Mouse (Mus musculus) retina, embryonic 14.5 days (tissue): Measurements from ENCODE around the gene Ccdc160.

Experiments used
- DNase-seq: peaks from one replicate; pipeline ENCODE4 v3.0.0-alpha.2; 2015; ENCODE audit warnings: low spot score

Gene Ccdc160

DNA sequence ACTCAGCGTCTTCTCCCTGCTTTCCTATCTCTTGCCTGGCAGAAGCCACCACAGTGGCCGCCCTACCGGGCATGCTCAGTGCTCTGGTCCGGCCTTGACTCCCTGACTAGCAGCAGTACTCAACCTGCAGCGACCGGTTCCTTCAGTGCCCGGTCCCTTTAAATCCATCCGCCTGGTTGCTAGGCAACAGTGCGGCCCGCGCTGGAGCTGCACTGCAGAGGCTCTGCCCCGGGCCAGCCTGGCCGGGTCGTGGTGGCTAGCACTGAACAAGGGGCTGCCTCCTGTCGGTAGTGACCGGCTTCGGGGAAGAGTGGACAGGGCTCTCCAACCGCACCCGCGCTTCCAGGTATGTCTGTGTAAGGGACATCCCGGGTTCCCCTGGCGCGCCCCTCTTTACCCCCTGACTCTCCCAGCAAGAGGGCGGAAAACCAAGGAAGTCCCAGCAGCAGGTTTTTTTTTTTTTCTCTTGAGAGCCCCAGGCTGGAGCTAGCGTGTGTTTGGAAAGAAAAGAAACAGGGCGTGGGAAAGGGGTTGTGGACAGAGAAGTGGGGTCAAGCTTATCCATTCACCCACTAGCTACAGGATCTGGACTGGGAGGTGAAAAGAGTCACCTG lies at the start of gene Ccdc160:
TSS of gene Ccdc160 (plus strand) at position 221 of the 614 bp plus-strand sequence.
- DNase-seq = peak; percentile 82

DNA sequence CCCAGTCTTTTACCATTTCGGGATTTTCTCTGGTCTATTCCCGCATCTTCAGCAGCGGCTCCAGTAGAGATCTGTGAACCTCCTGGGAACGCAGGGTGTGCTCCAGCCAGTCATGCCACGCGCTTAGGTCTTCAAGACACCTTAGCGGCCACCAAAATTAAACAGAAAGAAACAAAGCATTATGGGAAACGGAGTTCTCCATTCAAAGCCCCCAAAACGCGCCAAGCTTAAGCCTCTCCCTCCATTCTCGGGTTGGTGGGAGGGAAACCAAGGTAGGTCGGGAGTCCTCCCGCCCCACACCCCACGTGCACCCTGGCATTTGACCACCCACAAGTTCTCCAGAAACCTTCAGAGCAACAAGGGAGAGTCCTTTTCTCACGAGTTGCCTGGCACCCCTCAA lies 47.2 kb upstream of the Ccdc160 start:
- peak; percentile 12 for DNase-seq

DNA sequence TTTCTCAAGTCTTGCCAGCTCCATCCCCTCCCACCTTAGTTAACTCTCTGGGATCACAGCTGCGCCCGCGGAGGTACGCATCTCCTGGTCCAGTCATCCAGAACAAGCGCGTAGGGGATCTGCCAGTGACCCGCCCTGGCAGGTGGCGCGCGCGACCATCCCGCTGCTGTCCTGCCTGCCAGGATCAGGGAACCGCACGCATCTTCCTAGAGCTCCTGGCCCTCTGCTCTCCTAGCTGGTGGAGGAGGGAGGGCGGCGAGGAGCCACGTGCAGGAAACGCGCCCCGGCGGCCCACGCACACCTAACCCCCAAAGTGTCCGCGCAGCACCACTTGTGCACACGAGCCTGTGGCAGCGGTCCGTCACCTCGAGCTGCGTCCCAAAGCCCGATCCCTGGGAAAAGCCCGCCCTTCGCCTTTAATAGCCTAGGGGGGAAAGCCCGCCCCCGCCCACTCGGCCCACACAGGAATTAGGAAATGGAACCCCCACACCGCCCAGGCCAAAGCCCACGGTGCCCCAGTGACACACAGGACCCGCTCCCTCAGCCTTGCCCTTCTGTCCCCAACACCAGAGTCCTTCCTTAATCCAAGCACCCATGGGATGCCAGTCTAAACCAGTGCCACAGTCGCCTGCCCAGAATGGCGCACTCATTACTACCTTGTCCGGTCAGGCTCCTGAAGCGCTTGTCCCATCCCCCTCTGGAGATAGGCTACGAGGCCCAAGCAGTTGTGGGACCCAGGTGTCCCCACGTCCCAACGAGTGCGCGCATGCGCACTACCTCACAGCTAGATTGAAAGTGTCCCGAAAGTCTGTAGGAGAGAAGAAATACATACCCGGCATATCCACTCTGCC lies 46.6 kb upstream of the Ccdc160 start:
- peak; percentile 38 for DNase-seq

DNA sequence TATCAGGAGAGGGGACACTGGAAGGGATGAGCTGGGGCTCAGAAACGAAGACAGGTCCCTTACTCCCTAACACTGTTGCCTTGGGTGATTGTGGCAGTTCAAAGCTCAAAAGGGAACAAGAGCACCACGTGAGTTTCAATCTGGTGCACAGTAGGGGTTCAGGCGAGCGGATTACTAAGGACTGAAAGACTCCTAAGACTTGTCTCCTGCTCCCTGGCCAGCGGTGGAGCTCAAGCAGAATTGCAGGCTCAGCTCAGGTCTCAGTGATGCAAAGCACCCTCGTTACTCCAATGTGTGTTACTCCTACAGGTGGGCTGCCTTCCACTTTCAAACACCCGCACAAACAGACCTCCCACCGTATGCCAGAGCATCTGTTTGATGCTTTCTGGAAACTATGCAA lies 45.5 kb upstream of the Ccdc160 start:
- peak; percentile 15 for DNase-seq

DNA sequence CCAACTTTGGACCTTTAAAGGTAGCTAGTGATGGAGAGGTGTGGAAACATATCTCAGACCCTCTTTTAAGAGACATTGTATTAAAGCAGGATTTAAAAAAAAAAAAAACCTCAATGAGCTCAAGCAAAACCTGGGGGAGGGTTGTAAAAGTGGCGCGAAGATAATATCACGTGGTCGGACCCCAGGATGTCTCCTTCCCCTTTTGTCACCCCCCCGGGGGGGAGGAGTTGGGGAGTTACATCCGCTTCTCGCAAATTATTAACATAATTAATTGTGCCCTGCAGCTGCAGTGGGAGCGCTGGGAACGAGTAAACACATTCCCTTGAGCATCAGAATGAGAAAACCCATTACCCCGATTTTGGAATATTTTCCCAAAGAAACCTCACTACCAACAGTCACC lies 45.1 kb upstream of the Ccdc160 start:
- no peak for DNase-seq

DNA sequence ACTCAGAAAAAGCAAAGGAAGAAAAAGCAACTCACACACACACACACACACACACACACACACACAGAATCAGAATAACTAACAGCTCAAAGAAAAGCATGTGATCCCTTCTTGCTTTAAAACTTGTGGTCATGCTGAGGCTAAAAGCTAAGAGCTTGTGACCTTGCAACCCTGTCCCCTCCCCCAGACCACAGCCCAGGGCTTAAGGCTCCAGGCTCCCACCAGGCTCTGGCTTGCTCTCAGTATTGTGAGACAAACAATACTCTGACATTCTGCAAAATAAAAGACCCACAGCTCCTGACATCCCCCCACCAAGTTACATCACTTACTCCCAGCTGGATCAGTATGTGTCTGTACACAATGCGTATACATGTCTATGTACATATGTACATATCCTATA lies 44.2 kb upstream of the Ccdc160 start:
- DNase-seq = no peak

DNA sequence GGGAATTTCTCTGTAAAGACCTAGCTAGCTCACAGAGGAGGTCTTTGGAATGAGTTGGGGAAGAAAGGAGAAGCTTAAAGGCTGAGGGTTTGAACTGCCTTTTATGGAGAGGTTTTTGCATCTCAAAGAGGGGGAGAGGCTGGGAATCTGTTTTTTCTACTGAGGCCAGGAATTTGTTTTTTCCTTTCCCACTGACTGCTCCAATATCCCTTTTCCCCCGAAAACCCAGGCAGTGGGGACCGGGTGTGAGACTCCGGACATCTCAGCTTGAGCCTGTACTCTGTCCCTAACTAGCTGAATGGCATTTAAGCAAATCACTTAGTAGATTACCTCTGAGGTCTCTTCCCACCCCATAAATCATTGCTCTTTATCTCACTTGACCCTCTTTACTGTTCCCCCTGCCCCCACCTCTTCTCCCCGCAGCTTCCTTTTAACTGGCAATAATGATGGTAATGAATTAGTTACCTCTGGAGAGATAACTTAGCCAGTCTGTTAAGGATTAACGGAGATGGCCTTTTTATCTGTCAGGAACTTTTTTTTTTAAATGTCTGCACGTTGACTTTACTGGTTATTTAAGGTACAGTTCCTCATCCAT lies 37.4 kb upstream of the Ccdc160 start:
- DNase-seq = no peak

DNA sequence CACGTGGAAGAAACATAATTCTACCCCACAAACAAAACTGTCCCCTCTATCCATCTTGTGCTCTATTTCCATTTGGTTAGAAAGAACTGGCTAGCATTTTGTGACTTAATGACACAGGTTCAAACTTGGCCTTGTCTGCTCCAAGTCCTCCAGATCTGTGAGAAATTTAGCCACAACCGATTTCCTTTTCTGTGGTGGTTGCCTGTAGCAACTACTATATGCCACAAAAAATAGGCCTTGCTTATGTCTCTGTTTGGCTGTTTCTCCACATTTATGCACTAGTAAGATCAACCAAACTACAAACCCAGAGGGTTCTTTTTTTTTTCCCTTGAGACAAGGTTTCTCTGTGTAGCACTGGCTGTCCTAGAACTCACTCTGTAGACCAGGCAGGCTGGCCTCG lies 33.8 kb upstream of the Ccdc160 start:
- no peak for DNase-seq

DNA sequence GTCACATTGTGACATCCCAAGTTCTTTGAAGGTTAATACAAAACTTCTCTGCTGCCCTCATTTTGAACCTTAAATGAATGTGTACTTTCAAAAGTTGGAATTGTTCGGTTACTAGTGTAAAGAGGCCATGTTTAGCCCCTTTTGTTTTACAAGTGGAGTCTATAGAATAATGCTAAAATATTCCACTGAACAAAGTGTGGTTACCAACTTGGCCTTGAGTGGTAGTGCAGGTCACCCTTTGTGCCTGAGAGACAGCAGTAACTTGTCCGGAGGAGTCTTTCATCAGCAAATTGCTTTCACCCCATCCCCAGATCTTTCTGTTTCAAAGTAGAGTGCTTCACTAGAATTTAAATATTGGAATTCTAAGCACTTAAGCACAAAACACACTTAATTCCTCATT lies 31.8 kb upstream of the Ccdc160 start:
- no peak for DNase-seq

DNA sequence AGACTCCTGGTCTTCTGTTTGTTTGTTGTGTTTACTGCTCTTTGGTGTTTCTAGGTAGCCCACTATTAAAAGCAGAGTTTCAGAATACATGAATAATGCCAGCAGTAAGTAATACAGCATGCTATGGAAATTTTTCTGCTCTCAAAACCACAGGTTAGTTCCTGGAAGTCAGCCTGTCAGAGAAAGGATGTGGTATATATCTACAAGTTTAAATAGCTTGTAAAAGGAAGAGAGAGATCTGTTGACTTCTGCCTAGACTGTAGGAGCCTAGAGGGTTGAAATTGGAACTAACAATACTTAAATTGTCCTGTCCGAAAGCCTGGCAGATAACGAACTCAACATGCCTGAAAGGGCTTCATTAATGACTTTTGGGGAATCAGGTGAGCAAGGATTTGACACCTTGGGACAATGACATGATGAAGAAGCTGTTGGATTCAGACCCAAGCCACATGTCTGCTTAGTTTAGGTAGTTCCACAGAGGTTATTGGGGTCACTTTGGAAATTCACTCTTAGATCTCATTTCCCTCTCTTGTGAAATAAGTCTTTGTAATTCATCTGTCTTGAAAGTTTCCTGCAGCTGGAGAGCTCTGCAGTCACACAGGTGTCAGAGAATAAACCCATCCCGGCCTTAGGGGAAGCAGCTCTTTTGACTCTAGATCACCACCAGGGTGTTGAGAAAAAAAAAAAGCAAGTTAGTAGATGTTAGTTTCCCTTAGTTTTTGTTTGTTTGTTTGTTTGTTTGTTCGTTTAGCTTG lies 30.6 kb upstream of the Ccdc160 start:
- no peak for DNase-seq

DNA sequence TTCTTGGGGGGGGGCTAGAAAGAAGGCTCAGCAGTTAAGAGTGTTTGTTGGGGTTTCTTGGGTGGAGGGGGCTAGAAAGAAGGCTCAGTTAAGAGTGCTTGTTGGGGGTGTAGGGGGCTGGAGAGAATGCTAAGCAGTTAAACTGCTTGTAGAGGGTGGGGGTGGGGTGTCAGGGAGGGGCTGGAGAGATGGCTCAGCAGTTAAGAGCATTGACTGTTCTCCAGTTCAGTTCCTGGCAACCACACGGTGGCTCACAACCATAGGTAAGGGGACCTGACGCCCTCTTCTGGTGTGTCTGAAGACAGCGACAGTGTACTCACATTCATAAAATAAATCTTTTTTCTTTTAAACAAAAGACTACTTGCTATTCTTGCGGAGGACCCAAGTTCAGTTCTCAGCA lies 28.8 kb upstream of the Ccdc160 start:
- no peak for DNase-seq

DNA sequence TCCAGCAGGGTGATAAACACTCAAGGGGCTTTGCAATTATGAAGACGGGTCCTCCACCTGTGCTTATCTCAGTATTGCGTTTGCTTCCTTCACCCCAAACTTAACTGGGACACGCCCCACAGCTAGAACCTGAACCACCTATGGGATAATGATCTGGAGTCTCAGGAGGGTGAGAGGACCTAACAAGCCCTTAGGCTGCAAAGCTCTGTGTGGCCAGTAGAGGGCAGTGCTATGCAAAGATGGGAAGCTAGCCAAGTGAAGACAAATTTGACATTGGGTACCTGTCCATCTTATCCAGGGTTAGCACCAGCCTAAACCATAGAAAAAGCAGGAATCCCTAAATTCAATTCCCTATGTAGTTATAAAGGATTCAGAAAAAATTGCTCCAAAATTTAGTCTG lies 15.0 kb upstream of the Ccdc160 start:
- DNase-seq = peak; percentile 63

DNA sequence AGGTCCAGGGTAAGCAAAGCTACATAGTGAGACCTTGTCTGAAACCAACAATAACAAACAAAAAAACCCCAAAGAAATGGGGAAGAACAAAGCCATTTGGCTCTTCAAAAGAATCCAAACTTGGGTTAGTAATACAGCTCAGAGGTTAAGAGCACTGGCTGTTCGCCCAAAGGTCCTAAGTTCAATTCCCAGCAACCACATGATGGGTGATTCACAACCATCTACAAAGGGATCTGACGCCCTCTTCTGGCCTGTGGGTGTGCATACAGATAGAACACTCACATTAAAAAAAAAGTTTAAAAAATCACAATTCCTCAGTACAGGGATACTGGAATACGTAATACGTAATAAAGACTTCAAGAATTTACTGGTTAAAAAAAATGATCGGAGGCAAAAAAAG lies 13.3 kb upstream of the Ccdc160 start:
- DNase-seq = no peak

DNA sequence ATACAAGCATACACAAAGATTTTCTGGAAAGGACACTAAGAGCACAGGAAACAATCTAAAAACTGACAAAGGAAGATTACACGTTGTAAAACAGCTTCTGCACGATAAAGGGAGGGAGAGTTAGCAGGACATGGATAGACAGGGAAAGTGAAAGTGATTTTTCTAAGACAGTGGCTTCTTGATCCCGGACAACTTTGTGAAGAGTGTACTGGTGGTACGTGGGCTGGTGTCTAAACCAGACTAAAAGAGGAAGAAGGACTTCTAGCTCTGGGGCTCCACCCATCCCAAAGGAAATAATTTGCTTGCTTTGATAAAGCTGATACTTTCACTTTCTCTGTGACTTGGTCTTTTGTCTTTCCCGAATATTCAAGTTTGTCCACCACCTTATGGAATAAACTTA lies 7.1 kb upstream of the Ccdc160 start:
- DNase-seq = no peak

DNA sequence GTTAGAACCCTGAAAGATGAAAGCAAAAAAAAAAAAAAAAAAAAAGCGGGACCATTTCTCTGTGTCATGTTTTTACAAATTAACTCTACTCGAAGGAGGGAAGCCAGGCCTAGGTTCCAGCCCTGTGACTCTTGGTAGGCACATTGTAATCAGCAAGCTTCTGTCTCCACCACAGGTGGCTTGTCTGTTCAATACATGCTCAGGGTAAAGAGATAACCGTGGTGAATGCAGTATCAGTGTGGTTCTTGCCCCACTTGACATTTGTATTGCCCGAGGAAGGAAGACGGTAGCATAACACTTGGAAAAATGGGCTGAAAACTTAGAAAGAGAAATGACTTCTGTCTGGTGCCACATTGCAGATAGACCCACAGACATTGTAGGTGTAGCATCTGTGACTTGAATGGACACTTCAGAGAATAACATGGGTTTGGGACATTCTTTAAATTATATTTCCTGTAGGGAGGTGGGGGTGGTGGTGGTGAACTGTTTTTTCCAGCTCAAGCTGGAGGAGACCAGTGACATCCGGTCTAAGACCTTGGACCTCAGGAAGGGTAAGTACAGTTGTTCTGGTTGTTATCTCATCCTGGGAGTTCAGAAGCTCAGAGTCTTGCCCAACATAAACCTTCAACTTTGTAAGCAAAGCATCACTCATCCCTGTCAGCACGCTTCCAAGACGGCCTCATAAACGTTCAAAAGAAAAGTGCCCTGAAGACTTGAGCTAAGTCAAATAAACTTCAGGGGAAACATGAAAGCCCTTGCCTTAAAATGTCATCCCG lies 1.1 kb downstream of the Ccdc160 start:
- DNase-seq = no peak

DNA sequence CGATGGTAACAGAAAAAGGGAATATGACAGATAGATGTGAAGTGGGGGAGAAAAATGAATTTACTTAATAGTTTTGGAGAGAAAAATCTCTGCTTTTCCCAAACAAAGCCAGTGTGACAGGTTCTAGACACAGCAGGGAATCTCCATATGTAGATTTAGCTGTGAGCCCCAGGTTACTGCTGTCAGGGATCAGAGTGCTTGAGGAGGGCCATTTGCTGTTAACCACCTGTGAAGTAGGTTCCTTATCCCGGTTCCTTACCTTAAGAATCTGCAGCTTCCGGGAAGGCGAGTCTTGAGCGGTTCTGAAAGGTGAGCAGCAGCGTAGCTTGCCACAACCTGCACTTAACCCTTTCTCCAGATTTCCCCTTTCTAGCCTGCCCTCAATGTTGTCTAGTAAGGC lies 1.9 kb downstream of the Ccdc160 start:
- no peak for DNase-seq

DNA sequence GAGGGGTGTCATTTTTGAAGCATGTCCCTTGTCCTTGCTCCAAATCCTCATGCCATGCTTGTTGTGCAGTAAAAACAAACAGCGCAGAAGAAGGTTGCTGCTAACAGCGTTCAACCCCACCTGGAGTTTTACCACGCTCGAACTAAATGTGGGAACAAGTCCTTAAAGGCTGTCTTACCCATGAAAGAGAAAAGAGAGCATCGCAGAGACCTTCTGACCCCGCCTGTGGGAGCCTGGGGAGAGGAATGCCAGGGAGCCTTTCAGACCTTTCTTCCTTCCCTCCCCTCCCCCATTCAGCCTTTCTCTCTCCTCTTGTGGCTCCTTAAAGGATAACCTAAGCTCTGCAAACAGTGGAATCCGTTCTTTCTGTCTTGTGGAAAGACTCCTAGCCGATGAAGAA lies 4.8 kb downstream of the Ccdc160 start:
- peak; percentile 12 for DNase-seq

DNA sequence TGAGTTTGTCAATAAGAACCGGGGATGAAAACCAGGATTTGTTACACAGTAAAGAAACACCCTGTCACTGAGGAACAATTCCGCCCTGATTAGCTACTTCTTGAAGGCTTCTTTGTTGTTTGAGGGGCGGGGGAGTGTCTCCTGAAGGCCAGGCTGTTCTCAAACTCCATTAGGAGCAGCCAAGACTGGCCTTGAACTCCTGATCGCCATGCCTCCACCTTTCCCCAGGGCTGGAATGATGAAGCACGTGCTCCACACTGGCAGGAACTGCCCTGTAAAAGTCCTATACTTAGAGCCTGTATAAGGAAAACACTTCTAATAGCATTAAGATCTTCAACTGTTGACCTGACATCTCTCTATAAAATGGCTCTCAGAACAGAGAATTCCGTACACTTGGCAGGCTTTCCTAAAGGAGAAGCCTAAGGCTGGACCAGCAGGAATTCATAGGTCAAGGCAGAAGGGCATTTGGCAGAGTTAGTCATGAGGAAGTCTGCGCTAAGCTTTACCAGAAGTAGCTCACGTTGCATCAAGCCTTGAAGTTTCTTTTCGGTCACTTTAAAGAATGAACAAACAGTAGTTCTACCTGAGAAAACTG lies 6.1 kb downstream of the Ccdc160 start:
- no peak for DNase-seq

DNA sequence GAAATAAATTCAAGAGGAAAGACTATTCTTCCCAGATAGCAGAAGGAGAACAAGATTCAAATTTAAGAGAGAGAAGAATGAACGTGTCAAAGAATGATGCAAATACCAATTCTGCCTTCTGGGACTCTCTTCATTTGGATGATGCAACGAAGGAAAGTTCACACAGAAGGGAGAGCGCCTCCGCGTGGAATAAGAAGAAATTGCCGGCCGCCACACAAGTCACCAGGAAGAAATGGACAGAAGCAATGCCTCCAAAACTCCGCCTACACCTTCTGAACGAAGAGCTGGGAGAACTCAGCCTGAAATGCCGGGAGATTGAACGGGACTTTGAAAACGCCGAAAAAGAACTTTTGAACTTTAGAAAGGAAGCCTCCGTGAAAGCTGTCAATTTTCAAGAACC lies 7.3 kb downstream of the Ccdc160 start:
- DNase-seq = no peak

DNA sequence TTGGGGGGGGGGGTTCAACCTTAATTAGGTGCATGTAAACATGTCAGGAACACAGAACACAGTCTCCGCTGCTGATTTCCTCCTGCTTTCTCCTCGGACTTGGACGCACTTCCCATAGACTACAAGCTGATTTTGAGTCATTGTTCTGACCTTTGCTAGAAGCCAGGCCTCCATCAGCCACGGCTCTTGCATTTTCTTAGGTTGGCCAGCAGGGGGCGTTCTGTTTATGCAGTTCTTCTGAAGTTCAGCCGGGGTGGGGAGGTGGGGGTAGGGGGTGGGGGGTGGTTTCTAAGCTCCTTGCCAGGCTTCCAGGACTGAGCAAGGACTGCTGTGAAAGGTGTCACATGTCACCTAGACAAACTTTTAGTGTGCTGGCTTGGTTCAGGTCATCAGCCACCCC lies 8.6 kb downstream of the Ccdc160 start:
- DNase-seq = peak; percentile 26

DNA sequence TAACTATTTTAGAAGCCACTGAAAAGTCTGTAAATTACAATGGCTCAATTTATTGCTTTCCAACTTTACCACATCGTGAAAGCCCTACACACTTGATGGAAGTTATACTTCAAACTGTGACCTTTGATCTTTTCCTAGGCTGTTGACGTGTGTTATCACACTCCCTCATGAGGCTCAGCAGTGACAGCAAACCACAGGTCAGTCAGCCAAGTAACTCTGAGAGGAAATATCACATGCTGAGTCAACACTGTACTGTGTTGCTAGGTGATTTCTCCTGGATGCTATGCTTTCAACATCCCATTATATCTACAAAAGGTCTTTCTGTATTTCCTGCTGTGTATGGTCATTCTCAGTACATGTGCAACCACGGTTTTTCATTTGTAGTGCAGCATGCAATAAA lies 28.3 kb downstream of the Ccdc160 start:
- no peak for DNase-seq
